Mouse (Mus musculus) forebrain, embryonic 14.5 days (tissue): ENCODE results near the gene Tmem165. TPM values are rescaled to one million over a fixed set of nuclear protein-coding genes. Genes with fewer than 3 reads are reported as not detected.

Source experiments
- ATAC-seq: fragments of 200-750 bp; cut with Nextera tagmentation; 2 replicates; pipeline ENCODE4 v1.8.0; 2017; ENCODE audit warnings: mild to moderate bottlenecking, moderate library complexity
- DNase-seq: peaks from one replicate; pipeline ENCODE4 v3.0.0-alpha.2; 2015; ENCODE audit warnings: low spot score
- H3K27ac ChIP-seq: fragments of 300-500 bp; sonication (generic); 2 replicates; pipeline ENCODE4 v1.5.1; 2014; ENCODE audit warnings: low read depth, mild to moderate bottlenecking, control low read depth, low read length, moderate library complexity
- H3K27me3 ChIP-seq: fragments of 300-500 bp; sonication (generic); replicated peaks from 2 replicates; pipeline ENCODE4 v1.6.1; 2014; ENCODE audit warnings: low read length, control low read depth, mixed read lengths; ENCODE audit not compliant: control insufficient read depth, insufficient read depth
- H3K36me3 ChIP-seq: fragments of 300-500 bp; sonication (generic); 2 replicates; pipeline ENCODE4 v1.6.1; 2014; ENCODE audit warnings: low read length, control low read depth; ENCODE audit not compliant: control insufficient read depth, insufficient read depth
- H3K4me1 ChIP-seq: fragments of 300-500 bp; sonication (generic); 2 replicates; pipeline ENCODE4 v1.6.1; 2014; ENCODE audit warnings: antibody characterized with exemption, low read length, control low read depth; ENCODE audit not compliant: control insufficient read depth, insufficient read depth
- H3K4me2 ChIP-seq: fragments of 300-500 bp; sonication (generic); 2 replicates; pipeline ENCODE4 v1.6.1; 2014; ENCODE audit warnings: mild to moderate bottlenecking, control low read depth, low read length
- H3K4me3 ChIP-seq: fragments of 300-500 bp; sonication (generic); 2 replicates; pipeline ENCODE4 v1.5.1; 2014; ENCODE audit warnings: low read depth, low read length, control low read depth
- H3K9ac ChIP-seq: fragments of 300-500 bp; sonication (generic); 2 replicates; pipeline ENCODE4 v1.6.1; 2014; ENCODE audit warnings: mild to moderate bottlenecking, low read length, control low read depth, moderate library complexity
- H3K9me3 ChIP-seq: fragments of 300-500 bp; sonication (generic); replicated peaks from 2 replicates; pipeline ENCODE4 v1.6.1; 2016; ENCODE audit warnings: low read length, control low read depth, mixed read lengths; ENCODE audit not compliant: control insufficient read depth
- WGBS: fragments of 180-500 bp; shearing (Covaris S2); extraction: QIAGEN DNeasy Blood & Tissue Kit; methylation state at CpG from one replicate; pipeline ENCODE4 v1.1.7; 2014; 5-methylcytosine and 5-hydroxymethylcytosine counted together
- polyA plus RNA-seq: library from polyadenylated mRNA; unstranded; fragments of >200 nt; fragmentation: Nextera tagmentation; extraction: Ambion mirVana; gene quantifications from 2 replicates; pipeline ENCODE4 v1.2.1, GENCODE M21; 2014

The Tmem165 gene
- 51.6 and 52.8 TPM in 2 replicates for polyA plus RNA-seq

GRCm38 (mm10) chr5:76183750-76184261 lies at the start of gene Tmem165:
Tmem165 (plus strand) TSS chr5:76183880.
- Histone ChIP-seq H3K4me3 (peak within 1 kb of the TSS; percentile 94), H3K9ac (peak within 1 kb of the TSS; percentile 93), H3K4me2 (peak within 1 kb of the TSS; percentile 78), H3K4me1 (peaks cover 18% of the 10 kb centered on the region), H3K27me3 (no peaks in the 10 kb centered on the region), H3K27ac (peak within 1 kb of the TSS; percentile 94), H3K36me3 (no peaks in the 10 kb centered on the region; the same call in 1 of the 2 replicates), H3K9me3 (no peaks in the 10 kb centered on the region)
- DNase-seq: peak; percentile 95
- ATAC-seq: peak; percentile 97
- under 1% methylated on average over 49 of the region's 62 CpGs for WGBS

- Histone ChIP-seq H3K9ac (no peak overlapping the region), H3K36me3 (no peaks in the 10 kb centered on the region), H3K9me3 (no peaks in the 10 kb centered on the region), H3K4me2 (no peak overlapping the region), H3K27me3 (no peaks in the 10 kb centered on the region), H3K27ac (no peak overlapping the region), H3K4me3 (no peak overlapping the region), H3K4me1 (peaks cover 6% of the 10 kb centered on the region; the same call in 1 of the 2 replicates)
- WGBS: 91% methylated on average over 1 of the region's 1 CpGs
- DNase-seq (no peak), ATAC-seq (no peak)
These were observed 48.0 kb upstream of the Tmem165 start for GRCm38 (mm10) chr5:76135644-76136043.

GRCm38 (mm10) chr5:76136271-76136670 lies 47.4 kb upstream of the Tmem165 start:
- Histone ChIP-seq H3K4me1 (peaks cover 9% of the 10 kb centered on the region; the same call in 1 of the 2 replicates), H3K27me3 (no peaks in the 10 kb centered on the region), H3K9me3 (no peaks in the 10 kb centered on the region), H3K36me3 (no peaks in the 10 kb centered on the region), H3K4me2 (no peak overlapping the region), H3K27ac (no peak overlapping the region), H3K9ac (no peak overlapping the region), H3K4me3 (no peak overlapping the region)
- no peak for DNase-seq
- 83% methylated on average over 3 of the region's 3 CpGs for WGBS
- no peak for ATAC-seq

- no peaks in the 10 kb centered on the region for H3K27me3 ChIP-seq
- no peak overlapping the region for H3K4me3 ChIP-seq
- 89% methylated on average over 1 of the region's 1 CpGs for WGBS
- H3K36me3 ChIP-seq: no peaks in the 10 kb centered on the region
- H3K4me1 ChIP-seq: peaks cover 12% of the 10 kb centered on the region; the same call in 1 of the 2 replicates
- H3K27ac ChIP-seq: no peak overlapping the region
- no peaks in the 10 kb centered on the region for H3K9me3 ChIP-seq
- no peak overlapping the region for H3K9ac ChIP-seq
- DNase-seq (no peak), ATAC-seq (no peak)
- H3K4me2 ChIP-seq: no peak overlapping the region
These were observed 46.1 kb upstream of the Tmem165 start for GRCm38 (mm10) chr5:76137586-76137985.

- Histone ChIP-seq H3K36me3 (no peaks in the 10 kb centered on the region), H3K4me1 (peaks cover 12% of the 10 kb centered on the region; the same call in 1 of the 2 replicates), H3K9me3 (no peaks in the 10 kb centered on the region), H3K27ac (no peak overlapping the region), H3K27me3 (no peaks in the 10 kb centered on the region), H3K4me2 (no peak overlapping the region), H3K4me3 (no peak overlapping the region), H3K9ac (no peak overlapping the region)
- no peak for DNase-seq
- 75% methylated on average over 1 of the region's 1 CpGs for WGBS
- ATAC-seq: no peak
These were observed 45.6 kb upstream of the Tmem165 start for GRCm38 (mm10) chr5:76138071-76138470.

- H3K36me3 ChIP-seq: no peaks in the 10 kb centered on the region
- H3K27ac ChIP-seq: no peak overlapping the region
- H3K9ac ChIP-seq: no peak overlapping the region
- no peaks in the 10 kb centered on the region for H3K27me3 ChIP-seq
- WGBS: 51% methylated on average over 10 of the region's 10 CpGs
- no peak for DNase-seq
- no peak overlapping the region for H3K4me3 ChIP-seq
- no peak overlapping the region for H3K4me2 ChIP-seq
- H3K4me1 ChIP-seq: peaks cover 12% of the 10 kb centered on the region; the same call in 1 of the 2 replicates
- no peaks in the 10 kb centered on the region for H3K9me3 ChIP-seq
- no peak for ATAC-seq
These were observed 45.2 kb upstream of the Tmem165 start for GRCm38 (mm10) chr5:76138512-76138911.

GRCm38 (mm10) chr5:76139171-76139671 lies 44.5 kb upstream of the Tmem165 start:
- H3K36me3 ChIP-seq: no peaks in the 10 kb centered on the region
- H3K4me1 ChIP-seq: peaks cover 12% of the 10 kb centered on the region; the same call in 1 of the 2 replicates
- H3K4me3 ChIP-seq: no peak overlapping the region
- peak overlapping the region; percentile 62; the same call in 1 of the 2 replicates for H3K4me2 ChIP-seq
- WGBS: 49% methylated on average over 7 of the region's 7 CpGs
- no peak overlapping the region for H3K9ac ChIP-seq
- no peak for ATAC-seq
- no peak for DNase-seq
- H3K27me3 ChIP-seq: no peaks in the 10 kb centered on the region
- H3K27ac ChIP-seq: no peak overlapping the region
- no peaks in the 10 kb centered on the region for H3K9me3 ChIP-seq

GRCm38 (mm10) chr5:76139808-76140729 lies 43.6 kb upstream of the Tmem165 start, which contains the start of gene Srd5a3:
Srd5a3 (plus strand) TSS chr5:76140271.
- Histone ChIP-seq H3K4me2 (peak within 1 kb of the TSS; percentile 62), H3K36me3 (no peaks in the 10 kb centered on the region), H3K27ac (peak within 1 kb of the TSS; percentile 93), H3K4me1 (peaks cover 12% of the 10 kb centered on the region; the same call in 1 of the 2 replicates), H3K9ac (peak within 1 kb of the TSS; percentile 86), H3K27me3 (no peaks in the 10 kb centered on the region), H3K9me3 (no peaks in the 10 kb centered on the region), H3K4me3 (peak within 1 kb of the TSS; percentile 67)
- DNase-seq (peak; percentile 95), ATAC-seq (peak; percentile 97)
- WGBS: 2% methylated on average over 52 of the region's 69 CpGs
